In genomic region chr1:188105516-188105915, GRCm38 (mm10) we compare ENCODE assay signal across 22 mouse cellular contexts.
"Had no signal": no experiment of that assay in that cellular context is flagged by ENCODE, and none has a peak within 500 bp of the region (broad histone marks: within the 10 kb centered on the region; RNA-seq: fewer than 3 reads in every experiment).

No protein-coding gene starts in this region.

- H3K4me3 ChIP-seq: heart, embryonic 10.5 days; heart, embryonic 12.5 days; hindbrain, embryonic 10.5 days; hindbrain, embryonic 12.5 days; intestine, embryonic 15.5 days; kidney, embryonic 15.5 days; limb, embryonic 13.5 days; limb, embryonic 15.5 days had no signal

- H3K27ac ChIP-seq: hindbrain, embryonic 10.5 days; hindbrain, embryonic 12.5 days; hindbrain, embryonic 14.5 days; intestine, embryonic 15.5 days; kidney, embryonic 15.5 days; kidney, postnatal 0 days; limb, embryonic 13.5 days; limb, embryonic 15.5 days had no signal

- DNase-seq: gastrocnemius, postnatal 10 days; gastrocnemius, postnatal 25 days; heart, adult 18-20 months; heart, postnatal 10 days; heart, postnatal 4 days; kidney, adult 2 months; kidney, adult 9 months; kidney, postnatal 14 days; kidney, postnatal 36 days; layer of hippocampus, adult 9-11 months; layer of hippocampus, postnatal 36 days; left cerebral cortex, postnatal 4 days had no signal
